Mouse (Mus musculus) adrenal gland, adult 2 months (tissue): Measurements from ENCODE around the gene Iqch. TPM values are rescaled to one million over a fixed set of nuclear protein-coding genes. Genes with fewer than 3 reads are reported as not detected.

Experiments
- DNase-seq: peaks from one replicate; pipeline ENCODE4 v3.0.0; 2021
- polyA plus RNA-seq: library from polyadenylated mRNA; depleted of rRNA; stranded (reverse); fragments of >200 nt; gene quantifications from 2 replicates; pipeline ENCODE4 v1.2.3, GENCODE M21; 2012
- total RNA-seq, 2 experiments: library from RNA; stranded (reverse); gene quantifications; 2 replicates each; pipeline ENCODE4 v1.2.3; 2021

Iqch gene
- total and polyA plus RNA-seq, 3 experiments: 0.12 TPM; not detected in 2

DNA sequence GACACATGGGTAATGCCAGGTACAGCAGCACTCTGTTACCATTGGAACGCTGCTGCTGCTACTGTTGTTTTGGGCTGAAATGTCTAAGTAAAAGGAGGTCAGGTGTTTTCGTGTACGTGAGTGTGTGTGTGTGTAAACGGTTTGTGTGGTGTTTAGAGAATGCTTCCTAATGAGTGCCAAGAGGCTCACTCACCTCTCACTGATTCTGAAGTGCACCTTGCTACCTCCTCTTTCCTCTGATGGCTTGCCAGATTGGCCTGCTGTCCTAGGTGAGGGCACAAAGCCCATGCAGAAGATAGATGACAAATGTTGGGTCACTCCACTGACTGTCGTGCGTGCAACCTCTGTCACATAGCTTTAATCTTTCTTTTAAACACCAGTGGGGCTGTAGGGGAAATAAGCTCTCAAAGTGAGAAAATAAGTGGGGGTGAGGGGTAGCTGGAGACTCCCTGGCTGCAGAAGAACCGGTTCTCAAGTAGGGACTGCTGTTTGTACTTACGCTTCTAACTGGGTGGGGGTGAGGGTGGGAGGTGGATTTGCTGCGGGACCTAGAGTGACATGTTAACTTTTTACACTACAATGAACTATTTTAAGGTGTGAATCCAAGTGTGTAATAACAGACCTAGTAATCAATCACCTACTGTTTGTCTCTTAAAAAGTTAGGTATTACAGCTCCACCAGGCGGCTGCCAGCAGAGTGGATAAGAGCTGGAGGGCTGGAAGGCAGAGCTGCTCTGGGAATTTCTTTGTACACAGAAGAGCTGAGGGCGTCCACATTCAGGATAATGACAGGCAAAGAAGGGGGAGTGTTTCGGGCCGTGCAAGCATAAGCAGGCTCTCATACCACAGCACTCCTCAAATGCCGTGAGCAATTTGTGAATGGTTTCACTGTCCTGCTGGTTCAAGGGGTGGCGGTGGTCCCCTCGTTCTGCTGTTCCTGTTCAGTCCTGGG lies 10.5 kb upstream of the Iqch start:
- DNase-seq: no peak

GRCm38 (mm10) chr9:63611967-63612366 lies 9.7 kb upstream of the Iqch start:
- DNase-seq: no peak

- DNase-seq: peak; percentile 84
Observed at GRCm38 (mm10) chr9:63610841-63611366, 8.6 kb upstream of the Iqch start.

- no peak for DNase-seq
Observed at GRCm38 (mm10) chr9:63610231-63610630, 7.9 kb upstream of the Iqch start.

DNA sequence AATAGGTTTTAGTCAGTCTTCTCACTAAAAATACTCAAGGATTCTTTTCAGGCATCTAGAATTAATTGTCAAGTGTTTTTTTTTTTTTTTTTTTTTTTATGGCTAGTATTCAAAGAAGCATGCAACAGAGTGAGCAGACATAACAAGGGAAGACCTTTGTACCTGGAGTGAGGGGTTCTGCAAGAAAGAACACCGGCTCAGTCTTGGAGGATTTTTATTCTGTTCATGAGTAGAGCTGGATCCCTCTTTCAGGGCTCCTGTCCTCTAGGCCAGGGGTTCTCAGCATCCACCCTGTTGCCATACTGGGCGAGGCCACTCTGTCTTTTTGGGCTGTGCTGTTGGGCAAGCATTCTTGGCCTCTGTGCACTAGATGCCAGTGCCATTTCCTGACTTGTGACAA lies 7.5 kb upstream of the Iqch start:
- DNase-seq: no peak

DNA sequence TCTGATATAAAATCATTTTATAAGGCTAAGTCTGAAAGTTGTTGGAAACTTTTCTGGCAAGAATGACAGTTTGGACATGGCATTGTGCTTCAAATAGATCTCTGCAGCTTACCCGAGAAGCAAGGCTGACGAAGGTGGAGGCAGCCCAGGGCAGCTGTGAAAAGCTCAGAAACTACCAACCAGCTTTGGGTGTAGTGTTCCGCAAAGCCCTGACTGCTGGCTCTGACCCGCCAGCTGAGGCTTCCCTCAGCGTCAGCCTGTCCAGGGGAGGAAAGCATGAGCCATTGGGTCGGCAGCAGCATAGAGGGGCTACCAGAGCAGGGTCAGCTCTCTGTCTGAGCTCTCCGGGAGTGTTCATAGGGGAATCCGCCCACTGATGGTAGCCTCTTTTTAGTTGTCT lies 7.0 kb upstream of the Iqch start:
- DNase-seq: no peak

DNA sequence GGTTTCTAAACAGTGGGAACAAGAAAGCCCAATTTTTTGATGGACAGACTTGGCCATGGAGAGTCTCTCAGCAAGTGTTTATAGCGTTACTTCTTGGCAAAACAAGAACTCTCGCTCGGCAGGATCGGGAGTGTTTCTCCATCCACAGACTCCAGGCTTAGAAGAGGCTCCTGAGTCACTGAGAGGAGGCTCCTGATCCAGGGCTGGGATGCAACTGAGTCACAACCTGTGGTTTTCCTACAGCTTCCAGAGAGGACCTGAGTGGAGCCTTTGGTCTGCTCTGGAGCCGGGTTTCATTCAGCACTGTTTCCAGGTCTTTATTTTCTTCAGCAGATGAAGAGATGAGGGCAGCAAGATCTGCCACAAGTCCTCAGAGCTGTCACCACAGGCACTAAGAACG lies 5.7 kb upstream of the Iqch start:
- DNase-seq: no peak

- no peak for DNase-seq
Observed at GRCm38 (mm10) chr9:63606594-63606993, 4.3 kb upstream of the Iqch start.

DNA sequence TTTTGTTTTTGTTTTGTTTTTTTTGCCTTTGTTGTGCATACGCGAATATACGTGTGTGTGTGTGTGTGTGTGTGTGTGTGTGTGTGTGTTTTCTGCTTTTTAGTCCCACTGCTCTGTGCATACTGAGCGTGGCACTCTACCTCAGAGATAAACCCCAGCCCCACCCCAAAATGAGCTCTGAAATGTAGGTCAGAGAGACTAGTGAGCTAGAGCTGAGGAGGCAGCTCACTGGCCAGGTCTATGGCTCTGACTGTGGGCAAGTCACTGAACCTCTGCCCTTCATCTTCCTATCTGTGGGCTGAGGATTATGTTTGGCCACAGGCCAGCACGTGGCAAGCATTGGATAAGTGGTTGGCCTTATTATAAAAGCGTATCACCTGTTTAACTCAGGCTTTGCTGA lies 1.6 kb upstream of the Iqch start:
- no peak for DNase-seq

DNA sequence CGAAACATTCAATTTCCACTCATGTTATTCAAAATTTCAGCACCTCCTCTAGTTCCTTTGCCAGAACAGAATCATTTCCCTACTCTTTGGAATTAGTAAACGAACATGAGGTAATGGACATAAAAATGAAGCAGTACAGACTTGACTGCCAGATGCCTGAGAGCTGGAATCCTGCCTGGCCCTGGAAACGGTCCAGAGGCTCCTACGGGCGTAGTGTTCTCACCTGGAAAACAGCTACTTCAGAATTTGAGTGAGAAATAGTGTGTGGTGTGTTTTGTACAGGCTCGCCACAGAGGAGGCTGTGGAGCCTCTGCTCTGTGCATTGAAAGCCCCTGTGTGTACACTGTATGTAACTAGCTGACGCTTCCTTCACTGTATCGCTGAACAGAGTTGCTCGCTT lies 5.6 kb downstream of the Iqch start:
- DNase-seq: no peak

DNA sequence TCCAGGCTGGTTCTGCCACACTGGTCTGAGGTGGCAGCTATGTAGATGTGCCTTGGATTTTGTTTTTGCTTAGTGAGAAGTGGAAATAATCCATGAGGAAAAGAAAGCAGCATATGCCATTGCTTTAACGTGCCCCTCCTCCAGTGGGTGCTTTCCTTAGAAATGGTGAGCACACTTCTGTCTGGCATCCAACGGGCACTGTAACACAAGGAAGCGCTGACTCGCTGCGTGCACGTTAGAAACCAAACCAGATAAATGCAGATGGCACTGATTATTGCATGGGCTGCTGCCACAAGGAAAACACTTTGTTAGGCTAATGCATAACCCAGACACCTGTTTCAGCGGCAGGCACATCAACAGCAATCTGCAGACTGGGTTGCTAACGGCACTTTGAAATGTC lies 6.6 kb downstream of the Iqch start:
- no peak for DNase-seq

DNA sequence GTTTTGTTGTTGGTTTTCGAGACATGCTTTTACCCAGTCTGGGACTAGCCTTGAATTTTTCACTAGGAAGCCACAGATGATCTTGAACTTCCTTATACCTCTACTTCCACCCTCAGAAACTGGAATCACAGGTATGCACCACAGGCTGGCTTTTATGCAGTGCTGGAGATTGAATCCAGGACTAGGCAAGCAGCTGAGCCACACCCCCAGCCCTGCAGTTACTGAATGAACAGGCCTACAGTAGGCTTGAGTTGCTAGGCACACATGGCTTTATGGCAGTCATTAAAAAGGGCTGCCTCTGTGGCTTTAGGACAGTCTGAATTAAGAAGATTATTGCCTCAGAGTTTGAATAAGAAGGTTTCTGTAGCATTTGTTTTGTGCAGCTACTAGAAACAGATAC lies 7.3 kb downstream of the Iqch start:
- DNase-seq: no peak

GRCm38 (mm10) chr9:63591661-63592256 lies 10.5 kb downstream of the Iqch start:
- no peak for DNase-seq

- no peak for DNase-seq
Observed at GRCm38 (mm10) chr9:63590592-63590991, 11.7 kb downstream of the Iqch start.

- DNase-seq: no peak
Observed at GRCm38 (mm10) chr9:63589209-63589608, 13.1 kb downstream of the Iqch start.

DNA sequence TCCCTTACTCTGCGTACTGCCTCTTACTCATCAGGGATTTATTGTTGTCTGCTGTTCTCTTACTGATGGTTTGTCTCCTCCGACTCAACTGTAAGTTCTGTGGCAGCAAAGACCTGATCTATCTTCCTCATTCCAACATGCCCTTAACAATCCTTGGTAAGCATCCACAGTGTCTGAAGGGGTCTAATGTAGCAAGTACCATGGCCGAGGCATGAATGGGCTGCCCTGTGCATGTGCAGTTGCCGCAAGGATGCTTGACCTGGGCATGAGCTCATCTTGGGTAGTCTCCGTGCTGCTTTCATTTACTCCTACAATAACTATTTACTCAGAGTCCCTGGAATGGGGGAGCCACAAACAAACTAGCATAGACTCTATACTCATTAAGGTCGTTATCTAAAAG lies 17.0 kb downstream of the Iqch start:
- DNase-seq: no peak

DNA sequence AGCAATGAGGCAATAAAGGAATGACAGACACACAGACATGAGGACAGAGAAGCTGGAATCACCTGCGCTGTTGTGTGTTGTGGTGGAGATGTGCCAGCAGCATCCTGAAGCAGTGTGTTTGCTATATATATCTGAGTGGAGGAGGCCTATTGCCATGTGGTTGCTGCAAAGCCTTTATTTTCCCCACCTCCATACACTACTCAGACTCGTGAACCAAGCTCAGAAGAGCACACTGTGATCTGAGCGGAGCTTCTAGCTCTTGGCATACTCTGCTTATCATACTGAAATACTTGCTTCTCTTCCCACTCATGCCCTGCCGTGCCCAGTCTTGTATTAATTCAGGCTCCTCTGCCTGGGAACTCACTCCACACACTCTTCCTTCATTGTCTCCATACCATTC lies 20.5 kb downstream of the Iqch start:
- no peak for DNase-seq

- no peak for DNase-seq
Observed at GRCm38 (mm10) chr9:63580046-63580445, 22.2 kb downstream of the Iqch start.

- DNase-seq: no peak
Observed at GRCm38 (mm10) chr9:63579644-63580043, 22.6 kb downstream of the Iqch start.

DNA sequence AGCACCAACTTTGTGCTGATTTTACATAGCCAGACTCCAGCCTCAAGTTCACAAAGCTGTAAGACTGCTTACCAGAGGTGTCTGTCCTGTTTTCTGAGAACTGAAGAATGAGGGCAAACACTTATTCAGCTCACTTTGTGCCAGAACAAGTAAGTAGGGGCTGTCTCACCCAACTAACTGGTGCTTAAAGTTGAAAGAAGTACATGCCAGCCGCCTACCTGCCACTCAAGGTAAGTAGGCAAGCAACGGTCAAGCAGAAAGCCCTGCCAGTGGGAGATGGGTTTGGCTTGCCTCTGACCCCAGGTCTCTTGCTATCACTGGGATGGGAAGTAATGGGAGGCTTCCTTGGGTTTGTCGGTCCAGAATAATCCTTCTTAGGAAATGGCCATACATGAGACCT lies 24.8 kb downstream of the Iqch start:
- DNase-seq: no peak

DNA sequence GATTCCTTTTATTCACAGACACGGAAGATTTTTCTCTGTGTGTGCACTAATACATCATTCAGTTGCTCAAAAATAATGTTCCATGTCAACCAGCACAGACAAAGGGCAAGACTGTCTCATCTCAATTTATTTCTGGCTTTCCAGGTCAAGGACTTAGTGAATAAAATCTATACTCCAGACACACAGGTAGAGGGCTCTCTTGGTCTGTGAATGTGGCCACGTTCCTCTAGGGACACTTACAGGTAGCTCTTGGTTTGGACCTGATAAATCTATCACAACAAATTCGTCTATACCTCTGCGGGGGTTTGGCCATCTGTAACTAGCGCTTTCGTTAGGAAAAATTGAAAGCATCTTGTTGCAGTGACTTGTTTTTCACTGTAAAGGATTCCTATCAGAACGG lies 29.4 kb downstream of the Iqch start:
- no peak for DNase-seq

- DNase-seq: no peak
Observed at GRCm38 (mm10) chr9:63571895-63572294, 30.4 kb downstream of the Iqch start.

- DNase-seq: peak; percentile 17
Observed at GRCm38 (mm10) chr9:63568808-63569207, 33.5 kb downstream of the Iqch start.
